In the genomic region with DNA sequence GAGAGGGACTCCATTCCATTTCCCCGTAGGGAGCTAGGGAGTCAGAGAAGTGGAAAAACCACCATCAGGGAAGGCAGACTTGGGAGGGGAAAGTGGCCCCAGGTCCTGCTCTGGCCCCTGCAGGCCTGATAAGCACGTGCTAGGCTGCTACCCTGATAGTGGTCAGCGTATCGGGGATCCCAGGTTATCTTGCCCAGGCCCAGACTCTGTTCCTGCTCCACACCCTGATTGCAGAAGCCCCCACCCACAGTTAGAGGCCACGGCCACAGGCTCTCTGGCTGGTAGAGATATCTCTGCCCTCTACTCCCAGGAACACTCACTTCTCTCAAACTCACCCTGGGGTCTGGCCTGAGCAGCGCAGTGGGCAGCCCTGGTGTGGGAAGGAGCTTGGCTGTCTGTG, we compare ENCODE assay signal across 13 mouse cellular contexts. TPM values are rescaled to one million over a fixed set of nuclear protein-coding genes. Genes with fewer than 3 reads are reported as not detected.
DNase-seq lines count a peak whose midpoint lies in the region; ATAC-seq and TF ChIP-seq lines count a peak whose summit lies in the region.
"Had no signal": no experiment of that assay in that cellular context is flagged by ENCODE, and none has a peak within 500 bp of the region (broad histone marks: within the 10 kb centered on the region; RNA-seq: fewer than 3 reads in every experiment).

No protein-coding gene starts in this region.

- H3K4me1 ChIP-seq in heart, embryonic 11.5 days (ENCODE audit: control insufficient read depth, insufficient read depth, low read length), result peaks cover 3% of the 10 kb centered on the region; the same call in 1 of the 2 replicates
- no peaks in the 10 kb centered on the region for H3K4me1 ChIP-seq in heart, adult 2 months (ENCODE audit: control insufficient read depth, insufficient read depth, low read length)
- H3K4me1 ChIP-seq in limb, embryonic 10.5 days, result no peaks in the 10 kb centered on the region

- WGBS in heart, embryonic 11.5 days (ENCODE audit: insufficient replicate concordance), result 34% methylated on average over 6 of the region's 6 CpGs
- 70% methylated on average over 6 of the region's 6 CpGs for WGBS in heart, adult 2 months
- WGBS in limb, embryonic 10.5 days, result 78% methylated on average over 6 of the region's 6 CpGs

- H3K9me3 ChIP-seq in heart, embryonic 11.5 days (replicated peaks; ENCODE audit: control insufficient read depth, low read length), result no peaks in the 10 kb centered on the region
- no peaks in the 10 kb centered on the region for H3K9me3 ChIP-seq in limb, embryonic 10.5 days (replicated peaks)

- H3K36me3 ChIP-seq in heart, embryonic 11.5 days (ENCODE audit: control insufficient read depth, insufficient read depth, low read length), result peaks cover 7% of the 10 kb centered on the region
- no peaks in the 10 kb centered on the region for H3K36me3 ChIP-seq in heart, adult 2 months (ENCODE audit: control insufficient read depth, insufficient read depth, low read length)
- H3K36me3 ChIP-seq in limb, embryonic 10.5 days, result peaks cover 42% of the 10 kb centered on the region

- no peak for TF ChIP-seq POLR2A in heart, adult 2 months (IDR thresholded peaks at IDR 0.05; ENCODE audit: insufficient read depth, low read depth, low read length)

- peak; percentile 86 for ATAC-seq in heart, embryonic 11.5 days (replicated peaks; ENCODE audit: insufficient number of reproducible peaks, low FRiP score, low TSS enrichment)
- ATAC-seq: inflammation-experienced regulatory T-cells, adult 6 months had no signal

- no peaks in the 10 kb centered on the region for H3K27me3 ChIP-seq in heart, embryonic 11.5 days (ENCODE audit: control insufficient read depth, insufficient read depth, low read length)
- no peaks in the 10 kb centered on the region for H3K27me3 ChIP-seq in heart, adult 2 months (ENCODE audit: control insufficient read depth, insufficient read depth, low read length)
- no peaks in the 10 kb centered on the region for H3K27me3 ChIP-seq in limb, embryonic 10.5 days (ENCODE audit: low read depth, poor library complexity, severe bottlenecking)

- no peak for TF ChIP-seq EP300 in heart, adult 2 months (IDR thresholded peaks at IDR 0.05; ENCODE audit: insufficient read depth, low read depth, low read length)

- H3K4me3 ChIP-seq in heart, embryonic 11.5 days (ENCODE audit: low read depth, low read length), result no peak overlapping the region
- H3K4me3 ChIP-seq in heart, adult 2 months, result no peak overlapping the region
- H3K4me3 ChIP-seq in limb, embryonic 10.5 days, result no peak overlapping the region
- H3K4me3 ChIP-seq in layer of hippocampus, adult 2 months, result no peak overlapping the region
- H3K4me3 ChIP-seq: myocyte had no signal

- peak overlapping the region; percentile 27 for H3K4me2 ChIP-seq in heart, embryonic 11.5 days

- peak overlapping the region; percentile 82 for H3K27ac ChIP-seq in heart, embryonic 11.5 days (ENCODE audit: low read depth, low read length)
- no peak overlapping the region for H3K27ac ChIP-seq in heart, adult 2 months
- peak overlapping the region; percentile 43; the same call in 1 of the 2 replicates for H3K27ac ChIP-seq in limb, embryonic 10.5 days
- no peak overlapping the region for H3K27ac ChIP-seq in layer of hippocampus, adult 2 months

- no peak for TF ChIP-seq CTCF in heart, adult 2 months (IDR thresholded peaks at IDR 0.05)
- TF ChIP-seq CTCF in layer of hippocampus, adult 2 months (conservative IDR thresholded peaks at IDR 0.05), result no peak

- intact Hi-C loops in heart, adult 2 months (cut with DNase I), result no loop called here

- DNase-seq in heart, adult 2 months, result no peak
- DNase-seq in MEL-GATA-1-ER (ENCODE audit: extremely low read depth, low read depth), result peak; percentile 78
- DNase-seq in limb, embryonic 10.5 days (ENCODE audit: low spot score), result no peak
- DNase-seq in spleen, postnatal 10 days (ENCODE audit: low spot score in 2 of 2), result peak; percentile 78 to 83
- no peak for DNase-seq in frontal cortex, postnatal 25 days (ENCODE audit: low spot score in 2 of 2)
- no peak for DNase-seq in layer of hippocampus, adult 2 months (ENCODE audit: low spot score in 2 of 2)
- DNase-seq in kidney, adult 9 months, result no peak
- DNase-seq: cerebellum, adult 11-12 months; layer of hippocampus, adult 9-11 months; left cerebral cortex, postnatal 4 days had no signal

- H3K79me2 ChIP-seq in heart, adult 2 months (replicated peaks; ENCODE audit: control insufficient read depth, insufficient read depth, low read length), result no peaks in the 10 kb centered on the region

- peak overlapping the region; percentile 56; the same call in 1 of the 2 replicates for H3K9ac ChIP-seq in heart, embryonic 11.5 days (ENCODE audit: low read depth, low read length)
- H3K9ac ChIP-seq in heart, adult 2 months (ENCODE audit: low read depth, low read length), result no peak overlapping the region

RNA-seq across cellular contexts. Expression of a gene that starts 10.5 kb away (rescaled TPM):
- polyA plus RNA-seq in heart, embryonic 11.5 days (2014; fragmentation: Nextera tagmentation; extraction: Ambion mirVana), result 25.6 and 27.0 TPM in 2 replicates
- 10 to 100 TPM; 25.0 to 28.2 TPM for total RNA-seq in heart, adult 2 months (2021)
- polyA plus RNA-seq in heart, adult 2 months (2012; rRNA removed), result 34.9 and 42.4 TPM in 2 replicates
- polyA plus RNA-seq in limb, embryonic 10.5 days (2016; fragmentation: Nextera tagmentation; extraction: Ambion mirVana), result 43.4 and 45.4 TPM in 2 replicates
- total RNA-seq in layer of hippocampus, adult 2 months (2021), result 10 to 100 TPM; 19.5 to 20.1 TPM

RNA-seq across cellular contexts. Expression of a gene that starts 24.8 kb away (rescaled TPM):
- polyA plus RNA-seq in heart, embryonic 11.5 days (2014; fragmentation: Nextera tagmentation; extraction: Ambion mirVana), result 22.4 and 26.9 TPM in 2 replicates
- 10 to 100 TPM; 10.4 to 11.4 TPM for total RNA-seq in heart, adult 2 months (2021)
- 11.9 and 12.6 TPM in 2 replicates for polyA plus RNA-seq in heart, adult 2 months (2012; rRNA removed)
- polyA plus RNA-seq in limb, embryonic 10.5 days (2016; fragmentation: Nextera tagmentation; extraction: Ambion mirVana), result 22.7 and 24.2 TPM in 2 replicates
- 10 to 100 TPM; 29.5 to 30.3 TPM for total RNA-seq in layer of hippocampus, adult 2 months (2021)

RNA-seq across cellular contexts. Expression of a gene that starts 31.9 kb away (rescaled TPM):
- 62.0 and 67.1 TPM in 2 replicates for polyA plus RNA-seq in heart, embryonic 11.5 days (2014; fragmentation: Nextera tagmentation; extraction: Ambion mirVana)
- 10 to 100 TPM; 51.7 to 59.9 TPM for total RNA-seq in heart, adult 2 months (2021)
- polyA plus RNA-seq in heart, adult 2 months (2012; rRNA removed), result 118 and 172 TPM in 2 replicates
- 58.9 and 64.6 TPM in 2 replicates for polyA plus RNA-seq in limb, embryonic 10.5 days (2016; fragmentation: Nextera tagmentation; extraction: Ambion mirVana)
- total RNA-seq in layer of hippocampus, adult 2 months (2021), result 10 to 100 TPM; 70.9 to 77.4 TPM

RNA-seq across cellular contexts. Expression of a gene that starts 37.6 kb away (rescaled TPM):
- polyA plus RNA-seq in heart, embryonic 11.5 days (2014; fragmentation: Nextera tagmentation; extraction: Ambion mirVana), result 12.3 and 15.8 TPM in 2 replicates
- 1 to 10 TPM; 4.0 to 4.8 TPM for total RNA-seq in heart, adult 2 months (2021)
- 3.5 and 4.7 TPM in 2 replicates for polyA plus RNA-seq in heart, adult 2 months (2012; rRNA removed)
- polyA plus RNA-seq in limb, embryonic 10.5 days (2016; fragmentation: Nextera tagmentation; extraction: Ambion mirVana), result 16.1 and 17.5 TPM in 2 replicates
- 1 to 10 TPM; 4.6 to 5.7 TPM for total RNA-seq in layer of hippocampus, adult 2 months (2021)

Comparison
In these comparisons a context has a peak if more than half of its experiments do, and no peak if none do; other contexts are left out.
1. H3K27ac ChIP-seq: peak in heart, embryonic 11.5 days (single experiment) and limb, embryonic 10.5 days (single experiment); none in heart, adult 2 months (single experiment) and layer of hippocampus, adult 2 months (single experiment).
2. DNase-seq: peak in MEL-GATA-1-ER (single experiment) and spleen, postnatal 10 days (2 of 2); none in heart, adult 2 months (0 of 2), limb, embryonic 10.5 days (single experiment), frontal cortex, postnatal 25 days (0 of 2), layer of hippocampus, adult 2 months (0 of 2) and kidney, adult 9 months (single experiment).